Mouse (Mus musculus): ENCODE measurements around the gene Brpf3. TPM values are rescaled to one million over a fixed set of nuclear protein-coding genes. Genes with fewer than 3 reads are reported as not detected.

Brpf3 gene
- polyA plus RNA-seq (2014; fragmentation: Nextera tagmentation; extraction: Ambion mirVana) = 9.6 and 12.4 TPM in 2 replicates

- peak within 1 kb of the TSS; percentile 75 for H3K4me3 ChIP-seq (ENCODE audit: low read depth, low read length)
- peaks cover 2% of the 10 kb centered on the region; the same call in 1 of the 2 replicates for H3K4me1 ChIP-seq (ENCODE audit: control insufficient read depth, insufficient read depth, low read length)
- H3K9me3 ChIP-seq (ENCODE audit: control insufficient read depth, low read length) = no peaks in the 10 kb centered on the region
- peak within 1 kb of the TSS; percentile 94 for H3K4me2 ChIP-seq (ENCODE audit: low read depth, severe bottlenecking)
- H3K36me3 ChIP-seq (ENCODE audit: control insufficient read depth, insufficient read depth, low read length) = peaks cover under 1% of the 10 kb centered on the region; the same call in 1 of the 2 replicates
- peak within 1 kb of the TSS; percentile 98 for H3K9ac ChIP-seq (ENCODE audit: low read length)
- peak; percentile 67 for ATAC-seq (ENCODE audit: insufficient number of reproducible peaks, low FRiP score, low TSS enrichment, low read depth)
- H3K27ac ChIP-seq (replicated peaks; ENCODE audit: low read depth, low read length) = peak within 1 kb of the TSS; percentile 97
- H3K27me3 ChIP-seq (ENCODE audit: control insufficient read depth, insufficient read depth, low read length) = no peaks in the 10 kb centered on the region
- DNase-seq (ENCODE audit: low spot score) = peak; percentile 83
- WGBS = under 1% methylated on average over 48 of the region's 99 CpGs
These were observed at the start of gene Brpf3 for GRCm38 (mm10) chr17:28800671-28801412. Gene Brpf3, plus strand, starts transcription at chr17:28801090.

GRCm38 (mm10) chr17:28756447-28756846 lies 44.4 kb upstream of the Brpf3 start:
- Histone ChIP-seq H3K27me3 (ENCODE audit: control insufficient read depth, insufficient read depth, low read length) (no peaks in the 10 kb centered on the region), H3K27ac (replicated peaks; ENCODE audit: low read depth, low read length) (no peak overlapping the region), H3K4me2 (ENCODE audit: low read depth, severe bottlenecking) (no peak overlapping the region), H3K4me1 (ENCODE audit: control insufficient read depth, insufficient read depth, low read length) (no peaks in the 10 kb centered on the region), H3K9me3 (ENCODE audit: control insufficient read depth, low read length) (no peaks in the 10 kb centered on the region), H3K36me3 (ENCODE audit: control insufficient read depth, insufficient read depth, low read length) (no peaks in the 10 kb centered on the region), H3K4me3 (ENCODE audit: low read depth, low read length) (no peak overlapping the region), H3K9ac (ENCODE audit: low read length) (no peak overlapping the region)
- no peak for DNase-seq (ENCODE audit: low spot score)
- ATAC-seq (ENCODE audit: insufficient number of reproducible peaks, low FRiP score, low TSS enrichment, low read depth) = no peak
- WGBS = 54% methylated on average over 5 of the region's 5 CpGs

GRCm38 (mm10) chr17:28757470-28757869 lies 43.4 kb upstream of the Brpf3 start:
- H3K36me3 ChIP-seq (ENCODE audit: control insufficient read depth, insufficient read depth, low read length) = no peaks in the 10 kb centered on the region
- no peak for ATAC-seq (ENCODE audit: insufficient number of reproducible peaks, low FRiP score, low TSS enrichment, low read depth)

GRCm38 (mm10) chr17:28760736-28761312 lies 40.1 kb upstream of the Brpf3 start:
- H3K9ac ChIP-seq (ENCODE audit: low read length) = no peak overlapping the region
- H3K9me3 ChIP-seq (ENCODE audit: control insufficient read depth, low read length) = no peaks in the 10 kb centered on the region
- DNase-seq (ENCODE audit: low spot score) = no peak
- H3K4me3 ChIP-seq (ENCODE audit: low read depth, low read length) = no peak overlapping the region
- H3K4me2 ChIP-seq (ENCODE audit: low read depth, severe bottlenecking) = no peak overlapping the region
- H3K36me3 ChIP-seq (ENCODE audit: control insufficient read depth, insufficient read depth, low read length) = no peaks in the 10 kb centered on the region
- 72% methylated on average over 8 of the region's 8 CpGs for WGBS
- no peaks in the 10 kb centered on the region for H3K4me1 ChIP-seq (ENCODE audit: control insufficient read depth, insufficient read depth, low read length)
- H3K27ac ChIP-seq (replicated peaks; ENCODE audit: low read depth, low read length) = no peak overlapping the region
- no peak for ATAC-seq (ENCODE audit: insufficient number of reproducible peaks, low FRiP score, low TSS enrichment, low read depth)
- no peaks in the 10 kb centered on the region for H3K27me3 ChIP-seq (ENCODE audit: control insufficient read depth, insufficient read depth, low read length)

More at GRCm38 (mm10) chr17:28757470-28757869, 43.4 kb upstream of the Brpf3 start:
- no peak overlapping the region for H3K27ac ChIP-seq (replicated peaks; ENCODE audit: low read depth, low read length)
- no peak overlapping the region for H3K4me3 ChIP-seq (ENCODE audit: low read depth, low read length)
- H3K27me3 ChIP-seq (ENCODE audit: control insufficient read depth, insufficient read depth, low read length) = no peaks in the 10 kb centered on the region
- H3K9me3 ChIP-seq (ENCODE audit: control insufficient read depth, low read length) = no peaks in the 10 kb centered on the region
- no peaks in the 10 kb centered on the region for H3K4me1 ChIP-seq (ENCODE audit: control insufficient read depth, insufficient read depth, low read length)
- no peak for DNase-seq (ENCODE audit: low spot score)
- no peak overlapping the region for H3K9ac ChIP-seq (ENCODE audit: low read length)
- H3K4me2 ChIP-seq (ENCODE audit: low read depth, severe bottlenecking) = no peak overlapping the region
- 88% methylated on average over 2 of the region's 2 CpGs for WGBS

- Histone ChIP-seq H3K27me3 (ENCODE audit: control insufficient read depth, insufficient read depth, low read length) (no peaks in the 10 kb centered on the region), H3K9ac (ENCODE audit: low read length) (no peak overlapping the region), H3K36me3 (ENCODE audit: control insufficient read depth, insufficient read depth, low read length) (no peaks in the 10 kb centered on the region), H3K4me1 (ENCODE audit: control insufficient read depth, insufficient read depth, low read length) (no peaks in the 10 kb centered on the region), H3K4me3 (ENCODE audit: low read depth, low read length) (no peak overlapping the region), H3K4me2 (ENCODE audit: low read depth, severe bottlenecking) (no peak overlapping the region), H3K9me3 (ENCODE audit: control insufficient read depth, low read length) (no peaks in the 10 kb centered on the region), H3K27ac (replicated peaks; ENCODE audit: low read depth, low read length) (no peak overlapping the region)
- peak; percentile 78 for DNase-seq (ENCODE audit: low spot score)
- WGBS = 19% methylated on average over 3 of the region's 3 CpGs
- no peak for ATAC-seq (ENCODE audit: insufficient number of reproducible peaks, low FRiP score, low TSS enrichment, low read depth)
These were observed 39.0 kb upstream of the Brpf3 start for GRCm38 (mm10) chr17:28761871-28762270.

GRCm38 (mm10) chr17:28766203-28766602 lies 34.7 kb upstream of the Brpf3 start:
- WGBS = 71% methylated on average over 3 of the region's 3 CpGs
- no peak overlapping the region for H3K4me3 ChIP-seq (ENCODE audit: low read depth, low read length)
- ATAC-seq (ENCODE audit: insufficient number of reproducible peaks, low FRiP score, low TSS enrichment, low read depth) (no peak), DNase-seq (ENCODE audit: low spot score) (no peak)
- no peaks in the 10 kb centered on the region for H3K36me3 ChIP-seq (ENCODE audit: control insufficient read depth, insufficient read depth, low read length)
- no peak overlapping the region for H3K9ac ChIP-seq (ENCODE audit: low read length)
- no peak overlapping the region for H3K4me2 ChIP-seq (ENCODE audit: low read depth, severe bottlenecking)
- no peak overlapping the region for H3K27ac ChIP-seq (replicated peaks; ENCODE audit: low read depth, low read length)
- peaks cover 18% of the 10 kb centered on the region for H3K4me1 ChIP-seq (ENCODE audit: control insufficient read depth, insufficient read depth, low read length)
- no peaks in the 10 kb centered on the region for H3K9me3 ChIP-seq (ENCODE audit: control insufficient read depth, low read length)
- H3K27me3 ChIP-seq (ENCODE audit: control insufficient read depth, insufficient read depth, low read length) = peaks cover 30% of the 10 kb centered on the region

GRCm38 (mm10) chr17:28766781-28767515 lies 33.9 kb upstream of the Brpf3 start:
- WGBS = 73% methylated on average over 11 of the region's 11 CpGs
- no peaks in the 10 kb centered on the region for H3K9me3 ChIP-seq (ENCODE audit: control insufficient read depth, low read length)
- DNase-seq (ENCODE audit: low spot score) (no peak), ATAC-seq (ENCODE audit: insufficient number of reproducible peaks, low FRiP score, low TSS enrichment, low read depth) (no peak)
- no peak overlapping the region for H3K4me2 ChIP-seq (ENCODE audit: low read depth, severe bottlenecking)
- H3K4me1 ChIP-seq (ENCODE audit: control insufficient read depth, insufficient read depth, low read length) = peaks cover 18% of the 10 kb centered on the region
- H3K9ac ChIP-seq (ENCODE audit: low read length) = no peak overlapping the region
- no peak overlapping the region for H3K27ac ChIP-seq (replicated peaks; ENCODE audit: low read depth, low read length)
- no peaks in the 10 kb centered on the region for H3K36me3 ChIP-seq (ENCODE audit: control insufficient read depth, insufficient read depth, low read length)
- peaks cover 30% of the 10 kb centered on the region for H3K27me3 ChIP-seq (ENCODE audit: control insufficient read depth, insufficient read depth, low read length)
- H3K4me3 ChIP-seq (ENCODE audit: low read depth, low read length) = no peak overlapping the region

GRCm38 (mm10) chr17:28769121-28769874 lies 31.6 kb upstream of the Brpf3 start, which contains the start of gene Mapk13:
Gene Mapk13, plus strand, starts transcription at chr17:28769297.
- Histone ChIP-seq H3K4me2 (ENCODE audit: low read depth, severe bottlenecking) (peak within 1 kb of the TSS; percentile 87), H3K9me3 (ENCODE audit: control insufficient read depth, low read length) (no peaks in the 10 kb centered on the region), H3K9ac (ENCODE audit: low read length) (peak within 1 kb of the TSS; percentile 40; the same call in 1 of the 2 replicates), H3K27me3 (ENCODE audit: control insufficient read depth, insufficient read depth, low read length) (peaks cover 30% of the 10 kb centered on the region), H3K36me3 (ENCODE audit: control insufficient read depth, insufficient read depth, low read length) (no peaks in the 10 kb centered on the region), H3K4me3 (ENCODE audit: low read depth, low read length) (peak within 1 kb of the TSS; percentile 40), H3K4me1 (ENCODE audit: control insufficient read depth, insufficient read depth, low read length) (peaks cover 18% of the 10 kb centered on the region), H3K27ac (replicated peaks; ENCODE audit: low read depth, low read length) (no peak within 1 kb of the TSS)
- 2% methylated on average over 48 of the region's 58 CpGs for WGBS
- ATAC-seq (ENCODE audit: insufficient number of reproducible peaks, low FRiP score, low TSS enrichment, low read depth) (no peak), DNase-seq (ENCODE audit: low spot score) (peak; percentile 45)

All from limb, embryonic 11.5 days (tissue).